Mouse (Mus musculus) CH12.LX (cell line): ENCODE measurements around the gene Itpr2. TPM values are rescaled to one million over a fixed set of nuclear protein-coding genes. Genes with fewer than 3 reads are reported as not detected.

Experiments
- DNase-seq: peaks from one replicate; pipeline ENCODE4 v3.0.0-alpha.2; 2013; ENCODE audit errors: extremely low read depth
- H3K27ac ChIP-seq: 2 replicates; pipeline ENCODE4 v1.5.1; 2012; ENCODE audit warnings: low read depth, mild to moderate bottlenecking, control low read depth, moderate library complexity; ENCODE audit not compliant: insufficient read depth
- H3K27me3 ChIP-seq: replicated peaks from 2 replicates; pipeline ENCODE3; 2012; ENCODE audit warnings: inconsistent platforms
- H3K36me3 ChIP-seq, 2 experiments: replicated peaks in 1 of 2; 2 replicates each; pipeline versions ENCODE3 to v1.6.1; 2012; ENCODE audit warnings: inconsistent platforms in 1 of 2, low read length in 1 of 2, mild to moderate bottlenecking in 1 of 2, mixed read lengths in 1 of 2, moderate library complexity in 1 of 2; ENCODE audit not compliant: control insufficient read depth in 1 of 2, insufficient read depth in 1 of 2
- H3K4me1 ChIP-seq, 2 experiments: 2 replicates each; pipeline ENCODE4 v1.6.1; 2012; ENCODE audit warnings: inconsistent platforms in 1 of 2, moderate library complexity in 1 of 2; ENCODE audit not compliant: insufficient read depth in 2 of 2, control insufficient read depth in 1 of 2
- H3K4me2 ChIP-seq: 2 replicates; pipeline ENCODE4 v1.6.1; 2012; ENCODE audit warnings: low read depth, mild to moderate bottlenecking, control low read depth; ENCODE audit not compliant: poor library complexity, insufficient read depth, severe bottlenecking
- H3K4me3 ChIP-seq, 3 experiments: fragments of 150-350 bp in 1 of 3; sonication (generic) in 1 of 3; replicated peaks in 1 of 3; 2 replicates each; pipeline versions ENCODE3 to v1.5.1; 2011 to 2012; ENCODE audit warnings: low read depth in 2 of 3, low read length in 2 of 3, mild to moderate bottlenecking in 2 of 3, moderate library complexity in 2 of 3, control low read depth in 1 of 3, improper control_type of control experiment in 1 of 3, inconsistent platforms in 1 of 3, mixed read lengths in 1 of 3; ENCODE audit not compliant: poor library complexity in 1 of 3
- H3K79me2 ChIP-seq: replicated peaks from 2 replicates; pipeline ENCODE4 v1.6.1; 2012; ENCODE audit warnings: mild to moderate bottlenecking, moderate library complexity; ENCODE audit not compliant: control insufficient read depth, poor library complexity, insufficient read depth, severe bottlenecking; ENCODE audit errors: extremely low read depth
- H3K9ac ChIP-seq: 2 replicates; pipeline ENCODE4 v1.6.1; 2012; ENCODE audit warnings: low read depth, mild to moderate bottlenecking, control low read depth, moderate library complexity; ENCODE audit not compliant: insufficient read depth
- H3K9me3 ChIP-seq: replicated peaks from 2 replicates; pipeline ENCODE3; 2012; ENCODE audit warnings: low read length, inconsistent platforms, mixed read lengths
- BHLHE40 ChIP-seq: IDR thresholded peaks from 2 replicates; pipeline ENCODE4 v1.6.1; 2011; ENCODE audit warnings: mild to moderate bottlenecking, low read depth, low read length, improper control_type of control experiment
- CTCF ChIP-seq, 2 experiments: IDR thresholded peaks in 1 of 2; conservative IDR thresholded peaks in 1 of 2; 2 replicates each; pipeline ENCODE4 v1.5.1; 2011 to 2012; ENCODE audit warnings: low read depth in 2 of 2, low read length in 2 of 2, improper control_type of control experiment in 1 of 2, inconsistent platforms in 1 of 2, mild to moderate bottlenecking in 1 of 2, moderate library complexity in 1 of 2
- E2F4 ChIP-seq: IDR thresholded peaks from 2 replicates; pipeline ENCODE4 v1.6.1; 2011; ENCODE audit warnings: low read depth, low read length, improper control_type of control experiment; ENCODE audit not compliant: insufficient replicate concordance
- ETS1 ChIP-seq: conservative IDR thresholded peaks from 2 replicates; pipeline ENCODE4 v1.6.1; 2012; ENCODE audit warnings: low read depth, mild to moderate bottlenecking, inconsistent platforms, low read length, improper control_type of control experiment, moderate library complexity
- GABPA ChIP-seq: IDR thresholded peaks from 2 replicates; pipeline ENCODE4 v1.6.1; 2012; ENCODE audit warnings: low read depth, low read length, improper control_type of control experiment, inconsistent platforms; ENCODE audit not compliant: insufficient replicate concordance
- HCFC1 ChIP-seq: IDR thresholded peaks from 2 replicates; pipeline ENCODE4 v1.6.1; 2012; ENCODE audit warnings: low read depth, mild to moderate bottlenecking, inconsistent platforms, low read length, improper control_type of control experiment
- JUN ChIP-seq: IDR thresholded peaks from 2 replicates; pipeline ENCODE4 v1.6.1; 2011; ENCODE audit warnings: low read depth, mild to moderate bottlenecking, low read length, improper control_type of control experiment, moderate library complexity; ENCODE audit not compliant: insufficient read depth
- JUND ChIP-seq: conservative IDR thresholded peaks from 2 replicates; pipeline ENCODE4 v1.6.1; 2011; ENCODE audit warnings: low read depth, low read length, improper control_type of control experiment
- MAFK ChIP-seq: IDR thresholded peaks from 2 replicates; pipeline ENCODE4 v1.6.1; 2011; ENCODE audit warnings: low read length, improper control_type of control experiment; ENCODE audit not compliant: insufficient replicate concordance
- MAX ChIP-seq: IDR thresholded peaks from 2 replicates; pipeline ENCODE4 v1.6.1; 2011; ENCODE audit warnings: low read length, improper control_type of control experiment
- MAZ ChIP-seq: IDR thresholded peaks from 2 replicates; pipeline ENCODE4 v1.6.1; 2012; ENCODE audit warnings: low read depth, mild to moderate bottlenecking, inconsistent platforms, low read length, improper control_type of control experiment, moderate library complexity
- MEF2A ChIP-seq: IDR thresholded peaks from 2 replicates; pipeline ENCODE4 v1.6.1; 2014; ENCODE audit warnings: low read depth, mild to moderate bottlenecking, inconsistent platforms, low read length, improper control_type of control experiment, borderline replicate concordance
- MXI1 ChIP-seq: IDR thresholded peaks from 2 replicates; pipeline ENCODE4 v1.6.1; 2011; ENCODE audit warnings: mild to moderate bottlenecking, low read depth, low read length, improper control_type of control experiment
- NELFE ChIP-seq: IDR thresholded peaks from 2 replicates; pipeline ENCODE4 v1.6.1; 2011; ENCODE audit warnings: low read depth, low read length, improper control_type of control experiment
- NRF1 ChIP-seq: IDR thresholded peaks from 2 replicates; pipeline ENCODE4 v1.6.1; 2014; ENCODE audit warnings: low read depth, mild to moderate bottlenecking, inconsistent platforms, low read length, improper control_type of control experiment, moderate library complexity
- POLR2A ChIP-seq: IDR thresholded peaks from 2 replicates; pipeline ENCODE4 v1.6.1; 2011; ENCODE audit warnings: low read depth, mild to moderate bottlenecking, improper control_type of control experiment, low read length
- POLR2AphosphoS2 ChIP-seq: IDR thresholded peaks from 2 replicates; pipeline ENCODE4 v1.6.1; 2011; ENCODE audit warnings: low read depth, low read length, improper control_type of control experiment
- RAD21 ChIP-seq: IDR thresholded peaks from 2 replicates; pipeline ENCODE4 v1.6.1; 2011; ENCODE audit warnings: low read depth, mild to moderate bottlenecking, low read length, improper control_type of control experiment, moderate library complexity
- TBP ChIP-seq: conservative IDR thresholded peaks from 2 replicates; pipeline ENCODE4 v1.6.1; 2011; ENCODE audit warnings: low read depth, low read length, improper control_type of control experiment
- TCF12 ChIP-seq: IDR thresholded peaks from 2 replicates; pipeline ENCODE4 v1.6.1; 2014; ENCODE audit warnings: low read depth, mild to moderate bottlenecking, inconsistent platforms, low read length, improper control_type of control experiment
- ZKSCAN1 ChIP-seq: IDR thresholded peaks from 2 replicates; pipeline ENCODE4 v1.6.1; 2012; ENCODE audit warnings: low read depth, inconsistent platforms, low read length, improper control_type of control experiment, borderline replicate concordance
- ZMIZ1 ChIP-seq: IDR thresholded peaks from 2 replicates; pipeline ENCODE4 v1.6.1; 2012; ENCODE audit warnings: low read depth, mild to moderate bottlenecking, inconsistent platforms, low read length, improper control_type of control experiment
- ZNF384 ChIP-seq: IDR thresholded peaks from 2 replicates; pipeline ENCODE4 v1.6.1; 2012; ENCODE audit warnings: low read depth, low read length, improper control_type of control experiment, inconsistent platforms
- dilution Hi-C: fragments of 300-500 bp; cut with MboI; formaldehyde crosslinking; loops from 2 replicates; pipeline ENCODE4 v1.14.3; 2020; ENCODE audit warnings: low sequenced_read_pairs; ENCODE audit not compliant: extremely low pct_unique_long_range_greater_than_20kb, extremely low pct_ligation_motif_present
- in situ Hi-C: fragments of 300-500 bp; cut with MboI; formaldehyde crosslinking; loops from 3 replicates; pipeline ENCODE4 v1.14.3; 2019; ENCODE audit warnings: low sequenced_read_pairs, low pct_ligation_motif_present, low pct_unique_long_range_greater_than_20kb, mixed read lengths
- polyA plus RNA-seq: library from polyadenylated mRNA; unstranded; fragments of >175 nt; gene quantifications from 2 replicates; pipeline ENCODE4 v1.2.1, GENCODE M21; 2012; ENCODE audit warnings: low read depth; ENCODE audit not compliant: insufficient read length
- total RNA-seq, 2 experiments: library from RNA; depleted of rRNA; stranded (reverse); fragments of 300-350 nt in 1 of 2; fragments of >200 nt in 1 of 2; gene quantifications; 2 replicates each; pipeline ENCODE4 v1.2.3; 2012 to 2014

Gene Itpr2
- total and polyA plus RNA-seq, 3 experiments = 3.5 to 8.9 (median 4.4) TPM

GRCm38 (mm10) chr6:146243068-146243467, 259.0 kb downstream of the Itpr2 start:
- DNase-seq = no peak
- dilution Hi-C loops = no loop called here

DNA sequence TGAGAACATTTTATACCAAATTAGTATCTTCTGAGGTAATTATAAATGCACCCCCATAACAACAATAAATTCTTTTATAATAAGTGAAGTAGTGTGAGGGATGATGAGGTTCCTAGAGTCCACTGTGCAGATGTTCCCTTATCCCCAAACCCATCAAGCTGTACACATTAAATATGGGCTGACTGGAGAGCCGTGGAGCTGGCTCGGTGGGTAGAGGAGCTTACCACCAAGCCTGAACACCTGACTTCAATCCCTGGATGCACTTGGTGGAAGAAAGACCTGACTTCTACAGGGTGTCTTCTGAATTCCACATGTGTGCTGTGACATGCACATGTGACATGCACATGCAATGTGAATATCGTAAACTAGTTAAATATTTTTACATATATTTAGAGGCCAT, 260.7 kb downstream of the Itpr2 start:
- in situ Hi-C loops = no loop called here
- Histone ChIP-seq H3K9ac (no peak overlapping the region), H3K4me2 (no peak overlapping the region), H3K27ac (no peak overlapping the region), H3K9me3 (no peaks in the 10 kb centered on the region), H3K4me1 (no peaks in the 10 kb centered on the region), H3K79me2 (no peaks in the 10 kb centered on the region), H3K36me3 (peaks cover 0 to 16% of the 10 kb centered on the region in 2 experiments)
- dilution Hi-C loops = no loop called here
- no peak for DNase-seq
- no peak for TF ChIP-seq ETS1
- no peak for TF ChIP-seq E2F4
- TF ChIP-seq CTCF (conservative IDR thresholded peaks at IDR 0.05 in 1 of 2, IDR thresholded peaks at IDR 0.05 in 1 of 2; ENCODE audit: low read depth in 2 of 2, low read length in 2 of 2) = no peak
- no peak for TF ChIP-seq ZMIZ1
- no peak for TF ChIP-seq BHLHE40
- TF ChIP-seq NRF1 = no peak
- no peak for TF ChIP-seq TCF12
- no peak for TF ChIP-seq POLR2A
- no peak for TF ChIP-seq HCFC1
- no peak for TF ChIP-seq POLR2AphosphoS2
- no peak for TF ChIP-seq MXI1
- TF ChIP-seq MAFK = no peak
- TF ChIP-seq ZKSCAN1 = no peak
- TF ChIP-seq, all 38 proteins: peak for 0
- Histone ChIP-seq H3K27me3 (no peaks in the 10 kb centered on the region), H3K4me3 (no peak overlapping the region)

More at GRCm38 (mm10) chr6:146243068-146243467, 259.0 kb downstream of the Itpr2 start:
- H3K9me3 ChIP-seq = no peaks in the 10 kb centered on the region
- no peaks in the 10 kb centered on the region for H3K79me2 ChIP-seq
- H3K9ac ChIP-seq = no peak overlapping the region
- H3K27ac ChIP-seq = no peak overlapping the region
- H3K4me2 ChIP-seq = no peak overlapping the region
- TF ChIP-seq ZNF384 = no peak
- TF ChIP-seq HCFC1 = no peak
- no peak for TF ChIP-seq POLR2AphosphoS2
- no peak for TF ChIP-seq ETS1
- TF ChIP-seq MEF2A = no peak
- no peak for TF ChIP-seq CTCF (conservative IDR thresholded peaks at IDR 0.05 in 1 of 2, IDR thresholded peaks at IDR 0.05 in 1 of 2; ENCODE audit: low read depth in 2 of 2, low read length in 2 of 2)
- TF ChIP-seq NRF1 = no peak
- TF ChIP-seq MXI1 = no peak
- TF ChIP-seq RAD21 = no peak
- TF ChIP-seq JUN = no peak
- no peak for TF ChIP-seq TCF12
- TF ChIP-seq MAFK = no peak
- no peak for TF ChIP-seq MAZ
- no peak for TF ChIP-seq GABPA
- TF ChIP-seq E2F4 = no peak
- no peak for TF ChIP-seq NELFE
- no peak for TF ChIP-seq TBP
- TF ChIP-seq POLR2A = no peak
- no peak for TF ChIP-seq MAX
- TF ChIP-seq JUND = no peak
- no peaks in the 10 kb centered on the region for H3K27me3 ChIP-seq
- no peaks in the 10 kb centered on the region for H3K4me1 ChIP-seq
- H3K4me3 ChIP-seq = no peak overlapping the region
- H3K36me3 ChIP-seq = peaks cover 0 to 7% of the 10 kb centered on the region in 2 experiments
- in situ Hi-C loops = no loop called here
